Mouse (Mus musculus) cerebellum, postnatal 14 days (tissue): Measurements from ENCODE around the gene Cstf1.
A peak's percentile ranks its signal among the peaks of the same experiment; 100 is the strongest.

ENCODE experiments used
- DNase-seq, 2 experiments: peaks; one replicate each; pipeline ENCODE4 v3.0.0; 2021; ENCODE audit warnings: mixed read lengths in 2 of 2

Gene Cstf1

DNA sequence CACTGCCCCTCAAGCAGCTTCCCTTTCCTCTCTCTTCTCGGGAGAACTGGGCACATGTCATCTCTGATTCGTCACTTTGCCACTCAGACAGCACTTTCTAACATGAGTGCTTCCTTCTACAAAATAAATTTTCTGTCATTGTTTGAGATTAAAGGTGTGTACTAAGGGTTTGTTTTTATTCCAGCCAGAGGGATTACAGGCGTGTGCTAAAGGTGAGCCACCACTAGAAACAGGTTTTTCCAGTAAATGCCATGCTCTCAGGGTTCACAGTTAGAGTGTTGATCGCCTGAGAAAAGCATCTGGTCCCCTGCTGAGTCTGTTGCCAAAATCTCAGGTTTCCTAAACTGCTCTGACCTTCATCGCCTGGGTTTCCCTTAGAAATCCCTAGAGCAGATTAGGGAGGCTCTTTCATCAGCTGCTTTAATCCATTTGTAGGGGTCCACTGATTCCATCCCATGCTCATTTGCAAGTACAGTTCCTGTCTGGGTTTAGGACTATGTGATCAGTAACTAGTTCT, 6.6 kb downstream of the Cstf1 start:
- DNase-seq: no peak

DNA sequence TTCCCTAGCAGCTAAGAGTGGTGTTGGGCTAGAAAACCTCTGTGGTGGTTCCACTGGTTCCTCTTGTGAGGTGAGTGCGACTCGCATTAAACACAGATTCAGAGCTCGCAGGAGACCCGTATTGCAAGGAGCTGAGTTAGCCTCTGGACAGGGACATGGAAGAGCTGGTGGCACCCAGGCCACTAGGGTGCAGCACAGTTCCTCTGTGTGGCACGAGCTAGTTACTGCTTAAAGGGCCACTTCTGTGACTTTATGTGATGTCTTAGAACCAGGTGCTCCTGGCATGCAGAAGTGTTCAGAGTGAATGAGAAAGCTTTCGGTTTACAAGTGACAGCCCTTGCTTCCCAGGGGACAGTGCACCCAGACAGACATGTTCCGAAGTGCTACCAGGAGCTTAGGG, 7.9 kb downstream of the Cstf1 start:
- peak; percentile 27 to 39 for DNase-seq

DNA sequence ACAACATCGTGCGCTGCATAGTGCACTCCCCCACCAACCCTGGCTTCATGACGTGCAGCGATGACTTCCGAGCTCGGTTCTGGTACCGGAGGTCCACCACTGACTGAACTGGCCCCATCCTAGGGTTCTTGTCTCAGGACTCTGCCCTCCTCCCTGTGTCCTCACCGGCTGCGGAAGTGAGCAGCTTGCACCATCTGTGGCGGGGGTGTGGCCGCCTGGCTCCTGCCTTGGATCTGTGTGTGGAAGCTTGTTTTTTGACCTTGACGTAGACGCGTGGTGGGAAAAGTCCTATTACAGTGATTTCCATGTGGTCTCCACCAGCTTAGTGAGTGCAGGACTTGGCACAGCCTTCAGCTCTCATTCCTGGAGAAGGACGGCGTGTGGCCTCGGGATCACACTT, 10.0 kb downstream of the Cstf1 start:
- no peak for DNase-seq

DNA sequence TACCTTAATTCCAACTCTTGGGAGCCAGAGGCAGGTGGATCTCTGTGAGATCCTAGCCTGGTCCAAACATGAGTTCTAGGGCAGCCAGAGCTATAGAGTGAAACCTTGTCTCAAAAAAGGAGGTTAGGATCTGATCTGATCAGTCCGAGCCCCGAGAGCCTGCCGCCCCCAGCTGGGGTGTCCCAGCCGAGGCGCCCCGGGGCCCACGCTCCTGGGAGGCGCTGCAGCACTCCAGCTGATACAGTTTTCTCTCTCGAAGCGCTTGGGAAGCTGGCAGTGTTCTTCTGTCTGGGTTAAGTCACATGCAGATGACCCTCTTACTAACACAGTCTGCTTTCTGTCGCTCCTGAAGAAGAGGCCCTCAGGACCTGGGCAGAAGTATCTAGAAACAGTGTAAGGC, 10.9 kb downstream of the Cstf1 start:
- no peak for DNase-seq

DNA sequence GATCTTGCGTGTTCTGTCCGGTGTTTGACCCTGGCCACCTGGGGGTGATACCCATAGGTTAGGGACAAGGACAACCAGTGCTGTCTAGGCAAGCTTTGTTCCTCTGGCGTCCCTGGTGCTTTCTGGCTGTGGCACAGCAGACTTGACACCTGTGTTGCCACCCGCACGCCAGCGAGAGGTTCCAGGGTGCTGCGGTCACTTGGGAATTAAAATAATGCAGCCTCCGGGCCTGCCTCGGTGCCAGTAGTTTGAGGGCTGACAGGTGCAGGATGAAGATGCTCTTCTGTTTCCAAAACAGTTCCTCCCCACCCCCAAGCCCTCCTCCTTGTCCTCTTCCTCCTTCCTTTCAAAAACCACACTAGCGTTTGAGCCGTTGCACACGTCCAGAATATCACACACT, 11.4 kb downstream of the Cstf1 start:
- no peak for DNase-seq

DNA sequence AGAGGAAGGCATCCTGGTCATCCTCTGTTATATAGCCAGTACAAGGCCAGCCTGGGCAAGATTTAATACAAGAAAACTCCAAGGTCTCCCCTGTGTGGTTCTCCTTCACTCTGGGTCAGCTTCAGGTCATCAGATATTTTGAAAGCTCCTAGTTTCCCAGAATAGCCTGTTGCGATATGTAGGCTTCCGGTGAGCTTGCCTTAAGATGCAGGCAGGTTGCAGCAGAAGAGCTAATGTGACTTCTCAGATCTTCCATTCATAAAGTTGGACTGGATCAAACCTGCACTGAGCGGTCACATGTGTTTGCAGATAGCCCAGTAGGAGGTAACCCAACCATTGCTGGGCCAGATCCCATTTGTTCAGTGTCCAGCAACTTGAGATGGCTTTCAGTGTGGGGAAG, 14.2 kb downstream of the Cstf1 start:
- DNase-seq: no peak

DNA sequence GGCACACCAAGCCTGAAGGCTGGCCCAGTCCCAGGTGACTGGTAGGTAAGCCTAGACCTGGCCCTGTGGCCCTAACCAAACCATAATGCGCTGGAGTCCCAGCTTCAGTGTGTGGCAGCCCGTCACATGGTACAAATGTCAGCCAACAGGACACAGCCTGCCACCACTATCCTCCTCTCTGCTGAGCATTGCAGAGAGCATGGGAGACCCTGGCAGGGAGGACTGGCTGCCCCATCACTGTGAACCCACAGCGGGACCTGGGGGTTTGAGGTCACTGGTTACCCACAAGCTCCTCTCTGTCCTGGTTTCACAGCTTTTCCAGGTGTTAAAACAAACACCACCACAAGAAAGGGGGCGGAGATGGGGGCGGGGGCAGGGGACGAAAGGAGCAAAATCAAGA, 19.9 kb downstream of the Cstf1 start:
- DNase-seq: no peak

DNA sequence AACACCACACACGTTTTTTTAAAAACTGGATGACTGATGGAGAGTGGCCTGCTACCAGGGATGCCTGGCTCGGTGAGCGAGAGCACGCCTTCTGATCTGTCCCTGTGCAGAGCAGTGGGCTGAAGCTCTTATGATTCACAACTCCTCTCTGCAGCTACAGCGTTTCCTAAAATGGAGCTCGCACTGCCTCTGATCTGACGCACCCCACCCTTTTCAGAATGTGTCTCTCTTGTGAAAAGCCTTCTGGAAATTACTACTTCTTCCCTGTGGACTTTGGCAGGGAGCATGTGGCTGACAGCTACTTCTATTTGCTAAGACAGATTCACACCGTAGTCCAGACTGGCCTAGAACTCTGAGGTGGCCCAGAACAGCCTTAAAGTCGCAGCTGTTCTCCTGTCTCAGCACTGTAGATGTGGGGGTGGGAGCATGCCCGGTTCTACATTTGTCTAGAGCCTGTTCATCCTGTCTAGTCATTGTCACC, 21.6 kb downstream of the Cstf1 start:
- DNase-seq: no peak

DNA sequence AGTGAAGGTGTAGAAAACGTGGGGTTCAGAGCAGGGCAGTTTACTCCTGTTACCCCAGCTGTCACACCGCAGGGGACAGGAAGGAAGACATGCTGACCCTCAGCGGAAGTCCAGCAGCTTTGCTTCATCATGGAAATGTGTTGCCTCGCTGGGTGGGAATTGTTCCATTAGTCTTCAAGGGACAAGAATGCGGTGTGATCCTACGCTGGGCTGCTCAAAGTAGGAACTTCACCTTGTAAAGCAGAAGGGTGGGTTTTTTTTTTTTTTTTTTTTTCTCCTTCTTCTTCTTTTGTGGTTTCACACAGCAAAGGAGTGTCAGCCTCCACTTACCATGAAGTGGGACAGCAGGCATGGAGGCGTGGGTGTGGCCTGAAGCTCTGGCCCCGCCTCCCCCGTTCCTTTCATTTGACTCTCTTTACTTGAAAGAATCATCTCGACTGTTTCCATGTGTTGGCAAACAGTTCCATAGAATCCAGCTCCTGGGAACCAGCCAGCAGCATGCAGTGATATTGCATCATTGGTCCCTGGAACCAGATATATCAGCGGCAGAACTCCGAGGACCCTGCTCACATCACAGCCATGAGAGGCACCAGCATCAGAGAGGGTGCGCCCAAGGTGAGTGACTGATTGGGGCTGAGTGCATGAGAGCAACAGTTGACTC, 23.0 kb downstream of the Cstf1 start, which contains the start of gene Cass4:
TSS of gene Cass4 (plus strand) at position 404 of the 661 bp plus-strand sequence.
- peak in 1 of 2 experiments; percentile 25 for DNase-seq

DNA sequence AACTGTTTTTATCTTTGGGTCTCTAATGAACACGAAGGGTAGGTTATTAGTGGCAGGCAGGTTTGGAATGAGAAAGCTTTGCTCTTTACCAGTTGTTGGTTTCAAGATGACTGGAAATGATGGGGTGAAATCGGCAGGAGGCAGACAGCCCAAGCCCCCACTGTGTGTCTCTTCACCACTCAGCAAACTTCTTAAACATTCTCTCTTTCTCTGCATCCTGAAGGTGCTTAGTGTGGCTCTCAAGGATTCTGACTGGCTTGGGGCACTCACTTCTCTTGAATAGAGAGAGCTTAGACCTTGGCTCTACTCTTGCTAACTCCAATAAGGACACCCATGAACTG, 23.5 kb downstream of the Cstf1 start:
- DNase-seq: no peak

DNA sequence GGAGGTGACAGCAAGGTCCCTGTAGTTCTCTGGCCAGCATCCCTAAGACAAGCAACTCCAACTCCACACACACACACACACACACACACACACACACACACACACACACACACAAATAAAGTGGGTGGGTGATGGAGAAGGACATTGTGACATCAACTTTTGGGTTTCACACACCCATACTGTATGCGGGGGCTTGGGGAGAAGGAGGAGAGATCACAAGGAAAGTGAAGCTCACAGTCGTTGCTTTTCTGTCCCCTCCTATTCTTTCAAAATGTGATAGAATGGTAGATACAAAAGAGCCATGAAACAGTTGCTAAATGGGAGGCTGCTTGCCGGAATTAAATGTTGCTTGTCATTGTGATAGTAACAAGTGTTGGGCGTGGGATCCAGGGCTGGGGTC, 24.2 kb downstream of the Cstf1 start:
- DNase-seq: no peak

DNA sequence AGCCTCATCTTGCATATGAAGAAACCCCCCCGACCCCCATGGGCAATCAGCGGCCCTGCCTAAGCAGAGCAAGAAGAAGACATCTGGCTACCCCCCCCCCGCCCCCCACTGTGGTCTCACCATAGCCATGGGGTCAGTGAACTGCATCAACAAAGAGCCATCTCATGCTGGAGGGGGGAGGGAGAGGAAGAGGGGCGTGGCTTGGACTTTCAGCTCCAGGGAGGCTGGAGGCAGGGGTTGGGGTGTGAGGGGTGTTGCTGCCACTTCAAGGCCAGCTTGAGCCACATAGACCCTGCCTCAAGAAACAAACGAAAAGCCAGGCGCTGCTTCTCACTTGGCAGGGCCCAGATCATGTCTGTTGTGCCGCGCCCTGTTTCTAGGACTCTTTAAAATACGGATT, 25.5 kb downstream of the Cstf1 start:
- no peak for DNase-seq

DNA sequence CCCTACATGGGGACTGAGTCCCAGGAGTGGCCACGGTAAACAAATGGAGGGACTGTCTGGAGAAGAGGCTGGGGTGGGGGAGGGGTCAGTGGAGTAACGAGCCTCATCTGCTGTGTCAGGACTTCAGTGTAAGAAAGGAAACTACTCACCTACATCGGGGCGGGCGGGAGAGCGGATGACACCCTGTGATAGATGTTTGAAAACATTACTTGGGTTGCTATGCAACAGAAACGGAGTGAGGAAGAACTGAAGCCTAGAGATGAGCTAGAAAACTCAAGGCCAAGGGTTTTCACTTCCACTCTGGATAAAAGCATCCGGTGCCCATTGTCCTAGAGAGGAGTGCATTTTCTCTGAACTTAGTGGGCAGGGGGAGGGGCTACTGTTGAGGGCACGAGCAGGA, 29.4 kb downstream of the Cstf1 start:
- no peak for DNase-seq

DNA sequence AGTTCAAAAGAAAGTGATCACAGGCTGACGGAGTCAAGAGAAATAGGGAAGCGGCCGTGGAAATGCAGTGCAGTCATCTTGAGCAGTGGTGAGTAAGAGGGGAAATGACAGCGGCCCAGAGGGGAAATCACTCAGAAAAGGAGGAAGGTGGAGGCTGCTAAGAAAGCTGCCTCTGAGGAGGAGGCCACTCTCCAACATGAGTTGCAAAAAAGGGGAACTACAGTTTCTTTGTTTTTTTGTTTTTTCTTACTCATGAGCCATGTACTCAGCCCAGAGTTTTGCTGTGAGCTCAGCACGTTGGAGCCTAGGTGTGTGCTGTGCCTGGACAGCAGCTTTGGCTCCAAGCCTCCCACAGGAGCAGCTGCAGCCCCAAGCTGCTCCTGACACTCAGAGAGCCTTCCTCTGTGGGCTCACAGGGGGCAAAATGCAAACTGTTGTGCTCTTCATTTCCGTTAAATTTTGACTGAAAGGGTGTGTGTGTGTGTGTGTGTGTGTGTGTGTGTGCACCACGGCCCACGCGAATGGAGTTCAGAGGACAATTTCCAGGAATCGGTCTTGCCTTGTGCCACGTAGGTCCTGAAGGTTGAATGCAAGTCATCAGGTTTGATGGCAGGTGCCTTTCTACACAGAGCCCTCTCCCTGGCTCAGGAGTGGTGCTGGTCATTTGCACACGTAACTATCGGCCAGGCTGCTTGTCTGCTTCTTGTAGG, 30.8 kb downstream of the Cstf1 start:
- no peak for DNase-seq

DNA sequence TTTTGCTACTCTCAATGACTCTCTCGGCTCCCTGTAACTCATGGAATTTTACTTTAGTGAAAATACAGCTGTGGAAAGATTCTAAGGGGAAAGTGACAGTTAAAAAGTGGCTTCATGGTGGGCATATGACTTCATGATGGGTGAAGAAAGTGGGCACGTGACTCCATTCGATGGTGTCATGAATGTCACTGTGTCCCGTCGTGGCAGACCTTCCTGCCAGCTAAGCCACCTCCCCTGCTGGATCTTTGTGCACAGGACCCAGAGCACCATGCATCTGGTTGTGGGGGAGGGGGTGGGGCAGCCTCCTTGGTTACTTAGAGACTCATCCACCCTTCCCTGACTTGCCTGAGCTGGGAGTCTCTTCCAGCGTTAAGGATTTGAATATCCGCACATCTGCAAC, 33.8 kb downstream of the Cstf1 start:
- no peak for DNase-seq

DNA sequence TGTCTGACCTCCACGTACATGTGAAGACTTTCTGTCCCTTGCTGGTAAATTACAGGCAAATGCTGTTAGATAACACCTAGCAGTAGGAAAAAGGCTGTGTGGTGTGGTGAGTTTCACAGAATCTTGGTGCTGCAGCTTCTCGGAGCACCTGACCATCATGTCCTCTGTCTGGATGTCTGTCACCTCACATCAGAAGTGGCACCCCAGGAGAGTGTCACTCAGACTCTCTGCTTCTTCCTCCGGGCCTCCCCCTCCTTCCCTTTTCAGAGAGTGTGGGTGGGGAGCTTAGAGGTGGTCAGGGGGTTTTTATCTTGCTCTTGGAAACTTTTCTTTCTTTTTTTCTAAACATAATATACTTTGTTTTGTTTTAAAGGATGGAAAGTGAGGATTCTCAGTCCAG, 34.5 kb downstream of the Cstf1 start:
- no peak for DNase-seq

DNA sequence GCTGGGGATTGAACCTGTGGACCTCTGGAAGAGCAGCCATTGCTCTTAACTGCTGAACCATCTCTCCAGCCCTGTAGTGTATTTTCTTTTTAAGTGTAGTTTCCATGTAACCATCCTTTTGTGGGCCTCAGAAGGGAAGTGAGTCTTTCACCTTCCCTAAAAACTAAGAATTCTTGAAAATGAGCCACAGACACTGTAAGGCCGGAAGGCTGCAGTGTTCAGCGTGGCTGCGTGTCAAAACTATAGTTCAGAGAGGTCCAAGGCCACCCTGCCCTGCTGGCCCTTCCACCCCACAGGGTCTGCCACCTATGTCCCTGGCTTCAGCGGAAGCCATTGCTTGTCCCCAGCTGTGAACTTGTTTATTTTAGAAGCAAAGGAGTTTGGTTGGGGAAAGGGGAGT, 35.7 kb downstream of the Cstf1 start:
- DNase-seq: no peak

DNA sequence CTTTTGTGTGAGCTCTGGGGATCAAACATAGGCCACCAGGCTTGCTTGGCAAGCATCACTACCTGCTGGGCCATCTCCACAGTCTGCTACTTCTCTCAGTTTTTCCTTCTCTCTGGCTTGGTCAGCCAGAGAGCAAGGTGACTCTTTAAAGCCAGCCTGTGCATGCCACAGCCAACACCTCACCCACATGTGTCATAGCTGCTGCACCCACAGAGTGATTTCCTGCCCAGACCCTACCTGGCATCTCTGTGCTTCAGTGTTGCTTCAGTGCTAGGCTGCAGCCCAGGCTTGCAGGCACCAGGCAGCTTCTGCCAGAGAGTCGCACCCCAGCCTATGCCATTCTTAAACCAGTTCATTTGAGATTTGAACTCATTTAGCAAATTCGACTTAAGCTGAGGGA, 37.0 kb downstream of the Cstf1 start:
- DNase-seq: no peak

DNA sequence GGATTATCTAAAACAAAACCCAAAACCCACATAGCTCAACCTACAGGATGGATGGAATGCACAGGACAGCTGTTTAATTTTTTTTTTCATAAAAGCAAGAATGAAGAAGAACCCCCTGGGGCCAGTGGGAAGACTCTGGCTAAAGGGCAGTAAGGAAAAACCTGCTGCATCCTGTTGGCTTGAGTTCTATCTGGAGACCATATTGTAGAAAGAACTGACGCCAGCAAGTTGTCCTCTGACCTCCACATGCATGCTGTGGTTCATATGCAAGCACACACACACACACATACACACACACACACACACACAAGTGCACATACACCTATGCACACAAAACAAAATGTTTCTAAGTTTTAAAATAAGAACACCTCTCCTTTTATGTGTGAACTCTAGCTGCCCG, 40.2 kb downstream of the Cstf1 start:
- DNase-seq: no peak

DNA sequence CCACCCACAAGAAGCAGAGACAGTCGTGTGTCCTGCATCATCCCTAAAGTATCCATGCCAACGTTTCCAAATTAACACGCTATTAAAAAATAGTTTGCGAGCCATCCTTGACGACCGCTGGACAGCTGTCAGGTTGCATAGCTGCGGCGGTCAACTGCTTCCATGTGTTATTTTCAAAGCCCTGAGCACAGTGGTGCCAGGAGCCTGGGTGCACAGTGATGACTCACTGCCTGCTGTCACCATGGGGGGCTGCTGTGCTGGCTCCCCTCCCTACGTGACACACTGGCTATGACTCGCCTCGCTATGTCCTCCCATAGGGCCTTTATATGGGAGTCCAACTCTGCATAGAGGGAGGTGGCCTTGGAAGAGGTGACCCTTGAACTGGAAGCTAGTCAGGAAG, 40.6 kb downstream of the Cstf1 start:
- peak; percentile 7 to 12 for DNase-seq

DNA sequence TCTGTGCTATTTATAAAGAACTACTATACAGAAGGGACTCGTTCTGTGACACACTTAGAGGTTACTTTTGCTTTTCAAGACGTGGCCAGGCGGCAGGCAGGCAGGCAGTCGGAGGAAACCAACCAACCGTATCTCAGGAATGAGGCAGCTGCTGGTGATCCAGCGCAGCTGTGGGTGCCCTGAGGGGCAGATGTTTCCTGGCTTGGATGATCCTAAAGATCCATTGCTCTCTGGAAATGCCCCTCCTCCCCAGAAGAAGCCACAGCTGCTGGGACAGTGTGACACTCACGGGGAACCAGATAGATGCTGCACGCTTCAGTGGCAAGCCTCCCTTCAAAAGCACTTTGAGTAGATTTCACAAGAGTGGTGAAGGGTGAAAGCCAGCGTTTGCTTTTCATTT, 42.0 kb downstream of the Cstf1 start:
- DNase-seq: no peak

DNA sequence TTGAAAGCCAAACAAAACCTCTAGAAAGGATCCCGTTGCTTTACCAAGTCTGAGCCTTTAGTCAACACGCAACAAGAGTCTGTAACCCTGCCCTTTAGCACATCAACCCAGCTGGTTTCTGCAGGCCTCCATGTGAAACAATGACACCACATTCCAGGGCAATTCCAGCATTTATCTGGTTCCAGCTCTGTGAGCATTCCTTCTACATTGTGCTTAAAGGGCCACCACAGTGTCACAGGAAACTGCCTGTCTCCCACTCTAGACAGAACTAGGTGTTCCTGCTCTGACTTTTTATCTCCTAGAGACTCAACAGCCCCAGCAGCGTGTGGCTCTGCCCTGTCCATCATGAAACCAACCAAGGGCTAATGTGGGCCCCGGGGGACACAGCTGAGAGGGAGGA, 42.8 kb downstream of the Cstf1 start:
- no peak for DNase-seq

DNA sequence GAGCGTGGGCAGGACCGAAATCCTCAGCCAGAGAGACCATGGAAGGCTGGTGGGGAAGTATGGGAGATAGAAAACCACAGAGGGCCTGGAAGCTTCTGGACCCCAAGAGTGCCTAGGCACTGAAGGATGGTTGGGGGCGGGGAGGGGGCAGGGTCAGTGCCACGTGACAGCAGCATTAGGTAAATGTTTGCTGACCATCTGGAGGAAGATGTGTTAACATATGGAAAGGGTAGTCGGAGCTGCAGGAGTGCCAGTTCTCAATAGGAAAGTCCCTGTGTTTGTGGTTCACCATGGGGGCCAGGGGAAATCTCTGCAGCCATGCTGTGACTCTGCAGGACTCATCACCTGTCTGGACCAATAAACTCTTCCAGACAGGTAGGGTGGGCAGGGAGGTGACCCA, 43.4 kb downstream of the Cstf1 start:
- no peak for DNase-seq

DNA sequence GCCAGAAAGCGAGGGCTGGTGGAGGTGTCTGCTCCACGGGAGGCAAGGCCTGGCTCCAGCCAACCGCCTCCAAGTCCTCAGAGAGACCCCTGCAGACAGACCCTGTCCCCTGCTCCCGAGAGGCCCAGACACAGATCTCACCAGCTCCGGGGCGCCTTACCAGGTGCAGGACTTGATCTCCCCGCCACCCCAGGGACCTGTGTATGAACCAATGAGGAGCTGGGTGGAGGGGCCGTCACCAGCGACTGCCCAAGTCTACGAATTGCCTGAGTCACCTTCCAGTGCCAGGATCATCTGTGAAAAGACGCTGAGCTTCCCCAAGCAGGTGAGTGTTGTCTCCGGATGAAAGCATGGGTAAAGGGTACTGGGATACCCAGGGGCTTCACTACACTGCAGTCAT, 45.7 kb downstream of the Cstf1 start:
- DNase-seq: no peak

DNA sequence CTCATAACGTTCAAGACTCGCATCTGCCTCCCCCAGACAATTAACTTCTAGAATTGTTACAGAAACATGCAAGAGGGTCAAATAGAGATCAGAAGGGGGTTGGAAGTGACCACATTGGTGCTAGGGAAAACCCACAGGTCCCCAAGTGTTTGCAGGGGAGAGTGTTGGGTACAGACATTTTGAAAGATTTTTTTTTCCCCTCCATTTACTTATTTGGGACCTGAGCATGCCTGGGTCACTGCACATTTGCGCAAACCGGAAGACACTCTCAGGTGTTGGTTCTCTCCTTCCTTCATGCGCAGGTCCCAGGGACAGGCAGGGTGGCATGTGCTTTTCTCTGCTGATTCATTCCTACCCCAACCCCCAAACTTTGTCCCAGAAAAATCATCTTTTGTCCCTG, 46.4 kb downstream of the Cstf1 start:
- no peak for DNase-seq
